Mouse (Mus musculus): ENCODE results near the gene Lrp2. TPM values are rescaled to one million over a fixed set of nuclear protein-coding genes. Genes with fewer than 3 reads are reported as not detected.

The Lrp2 gene
- polyA plus RNA-seq, 1 experiment from 2014 or later, result 0.34 TPM

DNA sequence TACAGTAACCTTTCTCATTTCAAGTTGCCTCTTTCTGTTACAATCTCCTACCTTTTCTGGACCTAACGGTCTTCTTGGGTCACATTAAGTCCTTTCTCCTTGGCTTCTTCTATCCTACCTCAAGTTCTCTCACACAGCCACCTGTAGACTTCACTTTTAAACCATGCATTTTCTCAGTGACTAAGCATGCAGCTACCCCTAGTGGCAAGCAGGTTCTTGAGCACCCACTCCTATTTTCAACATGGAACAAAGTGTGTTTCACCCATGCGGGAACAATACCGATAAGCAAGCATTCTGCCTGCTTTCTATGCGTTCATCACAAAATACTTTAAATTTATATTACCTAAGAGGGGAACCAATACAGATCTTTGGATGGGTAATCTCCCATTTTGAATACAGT lies 92.7 kb downstream of the Lrp2 start:
- H3K9me3 ChIP-seq, result no peaks in the 10 kb centered on the region
- WGBS, result 88% methylated on average over 4 of the region's 4 CpGs
- no peak for ATAC-seq (ENCODE audit: insufficient number of reproducible peaks, insufficient read depth, low FRiP score, low TSS enrichment, low read depth)
- H3K4me2 ChIP-seq, result no peak overlapping the region
- no peaks in the 10 kb centered on the region for H3K36me3 ChIP-seq
- H3K9ac ChIP-seq, result no peak overlapping the region
- no peak overlapping the region for H3K4me3 ChIP-seq
- H3K27me3 ChIP-seq, result no peaks in the 10 kb centered on the region
- H3K27ac ChIP-seq, result no peak overlapping the region
- H3K4me1 ChIP-seq, result no peaks in the 10 kb centered on the region

DNA sequence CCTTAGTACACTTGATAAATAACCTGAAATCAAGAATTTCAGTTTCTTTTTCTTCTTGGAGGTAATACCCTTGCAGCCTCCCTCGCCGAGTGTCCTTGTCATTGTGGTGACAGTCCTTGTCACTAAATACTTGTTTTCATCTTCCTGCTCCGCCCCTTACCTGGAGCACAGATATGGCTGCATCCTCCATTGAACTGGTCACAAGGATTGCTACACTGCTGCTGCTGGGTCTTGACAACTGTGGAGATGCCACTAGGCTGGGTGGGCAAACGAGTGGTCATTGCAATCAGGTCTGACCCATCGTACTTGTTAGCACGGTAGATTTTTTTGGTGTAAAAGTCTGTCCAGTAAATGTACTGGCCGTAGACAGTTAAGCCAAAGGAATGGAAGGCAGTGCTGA lies 104.9 kb downstream of the Lrp2 start:
- Histone ChIP-seq H3K9ac (no peak overlapping the region), H3K4me3 (no peak overlapping the region), H3K4me1 (no peaks in the 10 kb centered on the region), H3K27ac (no peak overlapping the region), H3K27me3 (no peaks in the 10 kb centered on the region), H3K36me3 (no peaks in the 10 kb centered on the region), H3K4me2 (no peak overlapping the region), H3K9me3 (no peaks in the 10 kb centered on the region)
- no peak for ATAC-seq (ENCODE audit: insufficient number of reproducible peaks, insufficient read depth, low FRiP score, low TSS enrichment, low read depth)
- WGBS, result 88% methylated on average over 7 of the region's 7 CpGs

DNA sequence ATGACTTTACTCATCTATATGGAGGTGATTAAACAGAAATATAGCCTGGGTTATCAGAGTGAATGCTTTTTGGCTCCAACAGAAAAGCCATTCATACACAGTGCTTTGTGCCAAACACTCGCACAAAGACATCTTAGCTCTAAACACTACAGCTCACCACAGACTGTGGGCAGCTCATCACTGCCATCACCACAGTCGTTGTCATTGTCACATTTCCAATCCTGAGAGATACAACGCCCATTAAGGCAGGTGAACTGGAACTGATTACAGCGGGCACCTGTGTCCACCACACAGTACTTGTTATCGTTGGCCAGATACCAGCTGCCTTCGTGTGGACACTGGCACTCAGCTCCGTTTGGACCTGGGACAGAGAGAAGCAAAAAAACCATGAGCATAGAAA lies 106.0 kb downstream of the Lrp2 start:
- WGBS, result 92% methylated on average over 7 of the region's 7 CpGs
- no peak overlapping the region for H3K27ac ChIP-seq

DNA sequence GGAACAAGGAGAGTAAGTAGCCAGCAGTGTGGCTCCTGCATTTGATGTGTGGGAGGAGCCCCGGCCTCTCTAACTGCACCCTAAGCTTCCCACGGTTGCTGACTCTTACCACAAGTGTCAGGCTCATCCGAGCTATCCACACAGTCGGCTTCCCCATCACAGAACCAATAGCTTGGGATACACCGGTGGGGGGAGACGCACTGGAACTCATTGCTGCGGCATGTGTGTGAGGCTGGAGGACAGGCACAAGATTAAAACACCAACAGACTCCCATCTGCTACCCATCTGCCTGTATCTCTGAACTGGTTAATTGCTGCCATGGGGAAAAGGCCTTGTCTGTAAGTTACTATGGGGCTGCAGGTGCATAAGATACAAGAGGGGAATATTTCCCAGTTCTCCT lies 109.0 kb downstream of the Lrp2 start:
- 73% methylated on average over 7 of the region's 7 CpGs for WGBS
- no peak overlapping the region for H3K4me2 ChIP-seq
- H3K9ac ChIP-seq, result no peak overlapping the region
- H3K9me3 ChIP-seq, result no peaks in the 10 kb centered on the region
- no peaks in the 10 kb centered on the region for H3K4me1 ChIP-seq
- H3K36me3 ChIP-seq, result no peaks in the 10 kb centered on the region
- H3K27ac ChIP-seq, result no peak overlapping the region
- ATAC-seq (ENCODE audit: insufficient number of reproducible peaks, insufficient read depth, low FRiP score, low TSS enrichment, low read depth), result no peak
- no peak overlapping the region for H3K4me3 ChIP-seq
- H3K27me3 ChIP-seq, result no peaks in the 10 kb centered on the region

More for the DNA sequence above, 106.0 kb downstream of the Lrp2 start:
- H3K9ac ChIP-seq, result no peak overlapping the region
- no peak overlapping the region for H3K4me2 ChIP-seq
- H3K4me3 ChIP-seq, result no peak overlapping the region
- no peak for ATAC-seq (ENCODE audit: insufficient number of reproducible peaks, insufficient read depth, low FRiP score, low TSS enrichment, low read depth)
- H3K36me3 ChIP-seq, result no peaks in the 10 kb centered on the region
- H3K9me3 ChIP-seq, result no peaks in the 10 kb centered on the region
- H3K4me1 ChIP-seq, result no peaks in the 10 kb centered on the region
- H3K27me3 ChIP-seq, result no peaks in the 10 kb centered on the region

DNA sequence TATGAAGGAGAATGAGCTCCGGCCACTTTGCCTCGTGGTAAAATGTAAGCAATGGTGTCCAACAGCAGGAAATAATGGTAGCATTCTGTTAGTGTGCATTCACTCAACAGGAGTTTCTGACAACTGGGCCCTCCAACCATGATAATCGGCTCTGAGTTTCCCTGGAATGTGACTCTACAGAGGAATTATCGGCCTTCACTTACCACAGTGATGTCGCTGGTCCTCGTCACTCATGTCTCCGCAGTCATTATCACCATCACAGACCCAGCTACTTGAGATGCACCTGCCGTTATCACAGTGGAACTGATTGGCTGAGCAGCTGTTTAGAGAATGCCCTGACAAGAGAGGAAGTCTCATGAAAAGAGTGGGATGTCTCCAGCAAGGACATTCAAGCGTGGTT lies 110.7 kb downstream of the Lrp2 start:
- WGBS, result 90% methylated on average over 9 of the region's 9 CpGs
- H3K36me3 ChIP-seq, result no peaks in the 10 kb centered on the region
- H3K27me3 ChIP-seq, result no peaks in the 10 kb centered on the region
- H3K4me2 ChIP-seq, result no peak overlapping the region
- no peak overlapping the region for H3K27ac ChIP-seq
- H3K9me3 ChIP-seq, result no peaks in the 10 kb centered on the region
- no peaks in the 10 kb centered on the region for H3K4me1 ChIP-seq
- no peak overlapping the region for H3K4me3 ChIP-seq
- H3K9ac ChIP-seq, result no peak overlapping the region
- no peak for ATAC-seq (ENCODE audit: insufficient number of reproducible peaks, insufficient read depth, low FRiP score, low TSS enrichment, low read depth)

DNA sequence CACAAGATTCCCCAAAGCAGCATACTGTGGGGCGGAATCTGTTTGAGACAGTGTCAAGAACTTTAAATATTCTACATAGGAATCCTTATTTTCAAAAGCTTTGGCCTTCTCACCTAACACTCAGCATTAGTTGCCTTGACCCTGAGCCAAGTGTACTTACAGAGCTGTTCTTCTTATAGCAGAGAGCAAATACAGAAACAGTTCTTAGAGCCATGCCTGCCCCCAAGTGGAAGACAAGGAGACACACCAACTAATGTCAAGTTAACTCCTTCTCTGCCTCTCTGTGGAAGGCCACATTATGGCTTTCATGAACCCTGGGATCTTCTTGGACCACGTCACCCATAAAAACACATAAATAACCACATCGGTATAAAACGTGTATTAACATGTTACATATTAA lies 114.0 kb downstream of the Lrp2 start:
- Histone ChIP-seq H3K4me3 (no peak overlapping the region), H3K9me3 (no peaks in the 10 kb centered on the region), H3K9ac (no peak overlapping the region), H3K36me3 (no peaks in the 10 kb centered on the region), H3K27me3 (no peaks in the 10 kb centered on the region), H3K4me2 (no peak overlapping the region), H3K27ac (no peak overlapping the region), H3K4me1 (no peaks in the 10 kb centered on the region)
- WGBS, result 88% methylated on average over 4 of the region's 4 CpGs
- no peak for ATAC-seq (ENCODE audit: insufficient number of reproducible peaks, insufficient read depth, low FRiP score, low TSS enrichment, low read depth)

DNA sequence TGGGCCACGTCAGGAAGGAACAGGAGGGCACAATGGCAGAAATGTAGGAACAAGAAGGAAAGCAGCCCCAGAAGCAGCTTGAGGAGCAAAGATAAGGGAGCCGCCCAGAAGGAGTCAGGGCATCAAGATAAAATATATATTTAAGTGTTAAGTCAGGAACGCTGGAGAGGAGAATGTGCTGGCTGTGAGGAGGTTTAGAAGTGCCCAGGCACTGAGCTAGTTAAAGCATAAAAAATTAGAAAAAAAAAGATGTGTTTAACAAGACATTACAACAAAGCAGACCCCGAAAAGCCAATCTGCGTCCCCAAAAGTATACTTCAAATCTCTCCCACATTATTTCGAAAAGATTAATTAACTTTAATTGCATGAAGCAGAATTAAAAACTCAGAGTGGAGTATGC lies 122.3 kb downstream of the Lrp2 start:
- no peak overlapping the region for H3K27ac ChIP-seq
- no peak overlapping the region for H3K4me3 ChIP-seq
- no peaks in the 10 kb centered on the region for H3K36me3 ChIP-seq
- H3K9ac ChIP-seq, result no peak overlapping the region
- no peaks in the 10 kb centered on the region for H3K27me3 ChIP-seq
- ATAC-seq (ENCODE audit: insufficient number of reproducible peaks, insufficient read depth, low FRiP score, low TSS enrichment, low read depth), result no peak
- 81% methylated on average over 6 of the region's 6 CpGs for WGBS
- no peak overlapping the region for H3K4me2 ChIP-seq
- H3K9me3 ChIP-seq, result no peaks in the 10 kb centered on the region
- no peaks in the 10 kb centered on the region for H3K4me1 ChIP-seq

DNA sequence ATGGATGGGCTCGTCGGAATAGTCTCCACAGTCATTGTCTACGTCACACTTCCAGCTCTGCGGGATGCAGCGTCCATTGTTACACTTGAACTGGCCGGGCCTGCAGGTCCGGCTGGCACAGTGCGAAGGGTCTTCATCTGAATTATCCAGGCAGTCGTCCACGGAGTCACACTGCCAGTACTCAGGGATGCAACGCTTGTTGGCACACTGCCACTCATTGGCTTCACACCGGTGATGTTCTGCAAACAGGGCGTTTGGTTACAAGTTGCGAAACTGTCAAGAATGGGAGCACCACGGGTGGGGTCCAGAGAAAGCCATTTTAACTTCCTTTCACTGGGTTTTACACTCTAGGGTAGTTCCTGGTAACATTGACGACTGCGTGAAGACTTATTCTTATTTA lies 126.4 kb downstream of the Lrp2 start:
- Histone ChIP-seq H3K4me1 (no peaks in the 10 kb centered on the region), H3K36me3 (no peaks in the 10 kb centered on the region), H3K9ac (no peak overlapping the region), H3K27me3 (no peaks in the 10 kb centered on the region), H3K4me2 (no peak overlapping the region), H3K4me3 (no peak overlapping the region), H3K9me3 (no peaks in the 10 kb centered on the region), H3K27ac (no peak overlapping the region)
- 93% methylated on average over 17 of the region's 17 CpGs for WGBS
- ATAC-seq (ENCODE audit: insufficient number of reproducible peaks, insufficient read depth, low FRiP score, low TSS enrichment, low read depth), result no peak

DNA sequence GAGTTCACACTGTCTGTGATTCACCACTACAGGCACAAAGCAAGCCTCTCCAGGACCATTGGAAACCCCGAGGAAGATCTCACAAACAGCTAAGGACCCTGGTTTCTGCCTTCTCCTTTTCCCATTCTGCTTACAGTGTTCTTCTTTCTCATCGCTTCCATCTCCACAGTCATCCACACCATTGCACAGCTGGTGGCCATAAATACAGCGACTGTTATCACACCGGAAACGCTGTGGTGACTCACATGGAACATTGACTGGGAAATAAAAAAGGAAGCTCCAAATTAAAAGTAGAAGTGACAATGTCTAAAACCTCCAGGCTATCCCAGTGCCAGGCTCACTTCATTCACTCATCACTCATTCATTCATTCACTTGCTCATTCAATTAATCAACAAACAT lies 134.7 kb downstream of the Lrp2 start:
- H3K36me3 ChIP-seq, result no peaks in the 10 kb centered on the region
- H3K4me3 ChIP-seq, result no peak overlapping the region
- 91% methylated on average over 5 of the region's 5 CpGs for WGBS
- H3K4me2 ChIP-seq, result no peak overlapping the region
- no peaks in the 10 kb centered on the region for H3K9me3 ChIP-seq
- H3K27ac ChIP-seq, result no peak overlapping the region
- H3K4me1 ChIP-seq, result no peaks in the 10 kb centered on the region
- no peak for ATAC-seq (ENCODE audit: insufficient number of reproducible peaks, insufficient read depth, low FRiP score, low TSS enrichment, low read depth)
- H3K27me3 ChIP-seq, result no peaks in the 10 kb centered on the region
- H3K9ac ChIP-seq, result no peak overlapping the region

DNA sequence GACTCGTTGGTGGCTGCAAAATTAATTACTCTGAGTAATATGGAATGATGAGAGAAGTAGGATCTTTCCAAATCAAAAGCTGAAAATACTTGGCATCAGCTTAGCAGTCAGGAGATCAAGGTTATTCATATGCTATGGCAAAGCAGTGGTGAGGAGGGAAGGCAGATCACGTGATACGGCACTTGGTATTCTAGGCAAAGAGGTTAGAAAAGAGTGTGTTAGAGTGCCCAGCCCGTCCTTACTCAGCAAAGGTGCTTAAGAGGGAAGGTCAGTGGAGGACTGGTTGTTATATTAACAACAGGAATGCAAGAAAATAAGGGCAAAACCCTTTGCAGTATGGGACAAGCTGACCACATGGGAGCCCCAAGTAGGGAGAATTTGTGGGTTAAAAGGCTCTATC lies 137.3 kb downstream of the Lrp2 start:
- no peak for ATAC-seq (ENCODE audit: insufficient number of reproducible peaks, insufficient read depth, low FRiP score, low TSS enrichment, low read depth)
- no peaks in the 10 kb centered on the region for H3K9me3 ChIP-seq
- H3K4me1 ChIP-seq, result no peaks in the 10 kb centered on the region
- H3K36me3 ChIP-seq, result no peaks in the 10 kb centered on the region
- H3K27me3 ChIP-seq, result no peaks in the 10 kb centered on the region
- H3K4me3 ChIP-seq, result no peak overlapping the region
- no peak overlapping the region for H3K4me2 ChIP-seq
- no peak overlapping the region for H3K9ac ChIP-seq
- 82% methylated on average over 4 of the region's 4 CpGs for WGBS
- no peak overlapping the region for H3K27ac ChIP-seq

DNA sequence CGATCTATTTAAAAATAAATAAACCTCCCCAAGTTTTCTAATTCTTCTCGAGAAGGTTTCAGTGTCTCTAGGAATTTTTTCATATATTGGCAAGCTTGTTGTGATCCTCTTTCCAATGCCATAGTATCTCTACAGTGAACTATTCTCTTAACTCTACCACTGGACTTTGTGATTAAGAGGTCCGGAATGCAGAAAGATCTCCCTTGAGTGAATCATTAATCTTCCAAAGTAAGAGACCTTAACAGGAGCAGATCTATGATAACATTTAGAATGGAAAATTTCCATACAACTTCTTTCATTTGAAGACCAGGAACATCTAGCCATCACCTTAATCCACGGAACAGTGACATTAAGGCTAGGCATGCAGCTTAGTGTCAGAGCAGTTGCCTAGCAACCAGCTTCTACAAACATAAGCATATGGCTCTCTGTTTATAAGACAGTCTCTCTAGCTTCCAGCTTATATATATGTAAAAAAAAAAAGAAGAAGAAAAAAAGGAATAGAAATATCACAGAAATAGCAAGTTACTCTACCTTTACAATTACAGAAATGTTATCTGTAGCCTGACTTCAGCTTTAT lies 139.9 kb downstream of the Lrp2 start:
- no peak for ATAC-seq (ENCODE audit: insufficient number of reproducible peaks, insufficient read depth, low FRiP score, low TSS enrichment, low read depth)
- Histone ChIP-seq H3K9ac (no peak overlapping the region), H3K4me2 (no peak overlapping the region), H3K9me3 (no peaks in the 10 kb centered on the region), H3K4me3 (no peak overlapping the region), H3K4me1 (no peaks in the 10 kb centered on the region), H3K36me3 (no peaks in the 10 kb centered on the region), H3K27me3 (no peaks in the 10 kb centered on the region), H3K27ac (no peak overlapping the region)
- 74% methylated on average over 4 of the region's 4 CpGs for WGBS

DNA sequence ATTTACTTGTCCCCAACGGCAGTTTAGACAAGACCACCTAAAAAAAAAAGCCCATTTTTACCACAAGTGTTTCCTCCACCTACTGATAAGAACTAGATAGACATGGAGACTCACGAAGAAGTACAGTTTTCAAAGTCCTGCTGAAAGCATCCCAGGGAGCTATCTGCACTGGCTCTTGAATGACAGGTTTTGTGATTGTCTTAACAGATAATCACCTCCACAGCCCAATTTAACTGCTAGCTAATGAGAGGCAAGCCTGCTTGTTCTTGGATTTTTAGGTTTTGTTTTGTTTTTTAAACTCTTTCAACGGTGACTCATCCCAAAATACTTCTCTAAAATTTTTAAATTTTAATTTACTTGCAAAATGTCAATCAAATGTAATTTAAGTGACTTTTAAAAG lies 144.2 kb downstream of the Lrp2 start:
- Histone ChIP-seq H3K36me3 (no peaks in the 10 kb centered on the region), H3K4me1 (no peaks in the 10 kb centered on the region), H3K27ac (no peak overlapping the region), H3K4me2 (no peak overlapping the region), H3K9ac (no peak overlapping the region), H3K9me3 (no peaks in the 10 kb centered on the region), H3K4me3 (no peak overlapping the region), H3K27me3 (no peaks in the 10 kb centered on the region)
- WGBS, result 63% methylated on average over 3 of the region's 3 CpGs
- no peak for ATAC-seq (ENCODE audit: insufficient number of reproducible peaks, insufficient read depth, low FRiP score, low TSS enrichment, low read depth)

DNA sequence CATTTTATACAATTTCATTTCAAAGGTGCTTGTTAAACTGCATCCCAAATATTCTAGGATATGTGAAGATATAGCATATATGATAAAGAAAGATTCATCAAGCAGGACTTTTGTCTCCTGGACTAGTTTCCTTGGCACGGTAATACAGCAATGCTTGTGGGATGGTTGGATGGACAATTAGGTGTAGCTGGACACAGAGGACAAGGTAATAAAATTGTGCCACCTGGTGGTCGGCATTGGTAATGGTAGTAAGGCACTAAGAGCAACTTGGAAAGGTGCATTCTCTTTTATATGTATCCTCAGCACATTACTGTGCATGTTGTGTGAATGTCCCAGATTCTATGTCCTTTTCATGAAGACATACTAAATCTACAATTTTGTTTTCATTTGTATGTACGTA lies 157.7 kb downstream of the Lrp2 start:
- Histone ChIP-seq H3K36me3 (no peaks in the 10 kb centered on the region), H3K27me3 (0 out of 2 replicates have a peak, but pooled peaks cover 2% of the 10 kb centered on the region), H3K4me1 (no peaks in the 10 kb centered on the region), H3K9me3 (no peaks in the 10 kb centered on the region), H3K27ac (no peak overlapping the region), H3K9ac (no peak overlapping the region), H3K4me2 (no peak overlapping the region), H3K4me3 (no peak overlapping the region)
- 35% methylated on average over 3 of the region's 3 CpGs for WGBS
- ATAC-seq (ENCODE audit: insufficient number of reproducible peaks, insufficient read depth, low FRiP score, low TSS enrichment, low read depth), result no peak
